Mouse (Mus musculus) stomach, postnatal 0 days (tissue): ENCODE measurements around the gene Tpcn1. TPM values are rescaled to one million over a fixed set of nuclear protein-coding genes. Genes with fewer than 3 reads are reported as not detected.
A peak's percentile ranks its signal among the peaks of the same experiment; 100 is the strongest.

ENCODE experiments used
- ATAC-seq: fragments of 200-750 bp; cut with Nextera tagmentation; 2 replicates; pipeline ENCODE4 v1.8.0; 2017; ENCODE audit not compliant: low FRiP score, low TSS enrichment
- DNase-seq: peaks from one replicate; pipeline ENCODE4 v3.0.0-alpha.2; 2016; ENCODE audit warnings: low spot score
- H3K27ac ChIP-seq: fragments of 300-500 bp; sonication (generic); replicated peaks from 2 replicates; pipeline ENCODE4 v1.5.1; 2014; ENCODE audit warnings: mild to moderate bottlenecking, control low read depth
- H3K27me3 ChIP-seq: fragments of 300-500 bp; sonication (generic); 2 replicates; pipeline ENCODE4 v1.6.1; 2014; ENCODE audit warnings: low read length; ENCODE audit not compliant: control insufficient read depth, insufficient read depth
- H3K36me3 ChIP-seq: fragments of 300-500 bp; sonication (generic); 2 replicates; pipeline ENCODE4 v1.6.1; 2014; ENCODE audit warnings: low read length, mixed read lengths; ENCODE audit not compliant: control insufficient read depth, insufficient read depth
- H3K4me1 ChIP-seq: fragments of 300-500 bp; sonication (generic); replicated peaks from 2 replicates; pipeline ENCODE4 v1.6.1; 2014; ENCODE audit warnings: antibody characterized with exemption; ENCODE audit not compliant: control insufficient read depth, insufficient read depth
- H3K4me2 ChIP-seq: fragments of 300-500 bp; sonication (generic); replicated peaks from 2 replicates; pipeline ENCODE4 v1.6.1; 2014; ENCODE audit warnings: low read depth, mild to moderate bottlenecking, control low read depth, moderate library complexity
- H3K4me3 ChIP-seq: fragments of 300-500 bp; sonication (generic); 2 replicates; pipeline ENCODE4 v1.5.1; 2014; ENCODE audit warnings: low read depth, low read length, control low read depth
- H3K9ac ChIP-seq: fragments of 300-500 bp; sonication (generic); 2 replicates; pipeline ENCODE4 v1.6.1; 2014; ENCODE audit warnings: mild to moderate bottlenecking, low read length, control low read depth, mixed read lengths
- H3K9me3 ChIP-seq: fragments of 300-500 bp; sonication (generic); 2 replicates; pipeline ENCODE4 v1.6.1; 2016; ENCODE audit warnings: low read length; ENCODE audit not compliant: control insufficient read depth
- CTCF ChIP-seq: IDR thresholded peaks from 2 replicates; pipeline ENCODE4 v1.5.1; 2016; ENCODE audit warnings: antibody characterized with exemption, low read depth, mild to moderate bottlenecking, moderate library complexity
- EP300 ChIP-seq: optimal IDR thresholded peaks from 2 replicates; pipeline ENCODE3; 2016; ENCODE audit warnings: antibody characterized with exemption
- WGBS: fragments of 180-500 bp; shearing (Covaris S2); extraction: QIAGEN DNeasy Blood & Tissue Kit; methylation state at CpG from one replicate; pipeline ENCODE4 v1.1.7; 2014; 5-methylcytosine and 5-hydroxymethylcytosine counted together
- polyA plus RNA-seq: library from polyadenylated mRNA; unstranded; fragments of >200 nt; fragmentation: Nextera tagmentation; extraction: Ambion mirVana; gene quantifications from 2 replicates; pipeline ENCODE4 v1.2.1, GENCODE M21; 2015

Tpcn1 gene
- 12.7 and 13.9 TPM in 2 replicates for polyA plus RNA-seq

GRCm38 (mm10) chr5:120588569-120589094, at the start of gene Tpcn1, which contains the start of gene Iqcd:
Gene Tpcn1, minus strand, starts transcription at chr5:120588673.
Gene Iqcd, plus strand, starts transcription at chr5:120589016.
- H3K9ac ChIP-seq, result peak within 1 kb of the TSS; percentile 85
- H3K27ac ChIP-seq, result peak within 1 kb of the TSS; percentile 80
- WGBS, result under 1% methylated on average over 34 of the region's 35 CpGs
- peak within 1 kb of the TSS; percentile 87 for H3K4me3 ChIP-seq
- ATAC-seq (peak; percentile 97), DNase-seq (peak; percentile 99)
- H3K9me3 ChIP-seq, result no peaks in the 10 kb centered on the region
- peaks cover 12% of the 10 kb centered on the region; the same call in 1 of the 2 replicates for H3K36me3 ChIP-seq
- H3K27me3 ChIP-seq, result no peaks in the 10 kb centered on the region
- peak; percentile 49 for TF ChIP-seq CTCF
- TF ChIP-seq EP300, result no peak
- peaks cover 2% of the 10 kb centered on the region; the same call in 1 of the 2 replicates for H3K4me1 ChIP-seq
- H3K4me2 ChIP-seq, result peak within 1 kb of the TSS; percentile 94

GRCm38 (mm10) chr5:120635633-120636032, 47.2 kb upstream of the Tpcn1 start:
- 70% methylated on average over 5 of the region's 5 CpGs for WGBS
- DNase-seq (no peak), ATAC-seq (no peak)
- TF ChIP-seq EP300, result no peak
- no peak for TF ChIP-seq CTCF
- no peak overlapping the region for H3K27ac ChIP-seq
- H3K4me1 ChIP-seq, result no peaks in the 10 kb centered on the region
- no peaks in the 10 kb centered on the region for H3K27me3 ChIP-seq
- H3K9ac ChIP-seq, result no peak overlapping the region
- no peak overlapping the region for H3K4me2 ChIP-seq
- H3K36me3 ChIP-seq, result no peaks in the 10 kb centered on the region
- H3K9me3 ChIP-seq, result no peaks in the 10 kb centered on the region
- no peak overlapping the region for H3K4me3 ChIP-seq

GRCm38 (mm10) chr5:120634860-120635259, 46.4 kb upstream of the Tpcn1 start:
- 41% methylated on average over 5 of the region's 5 CpGs for WGBS

GRCm38 (mm10) chr5:120634131-120634530, 45.7 kb upstream of the Tpcn1 start, which contains the start of gene Cfap73:
Gene Cfap73, minus strand, starts transcription at chr5:120634235.
- TF ChIP-seq EP300 (no peak), CTCF (no peak)
- H3K9ac ChIP-seq, result no peak within 1 kb of the TSS
- DNase-seq (no peak), ATAC-seq (no peak)
- H3K4me2 ChIP-seq, result no peak within 1 kb of the TSS
- no peak within 1 kb of the TSS for H3K4me3 ChIP-seq
- no peaks in the 10 kb centered on the region for H3K9me3 ChIP-seq
- no peaks in the 10 kb centered on the region for H3K36me3 ChIP-seq
- H3K27me3 ChIP-seq, result no peaks in the 10 kb centered on the region
- 45% methylated on average over 9 of the region's 9 CpGs for WGBS
- H3K27ac ChIP-seq, result no peak within 1 kb of the TSS
- H3K4me1 ChIP-seq, result no peaks in the 10 kb centered on the region

More at GRCm38 (mm10) chr5:120634860-120635259, 46.4 kb upstream of the Tpcn1 start:
- DNase-seq (no peak), ATAC-seq (no peak)
- no peak overlapping the region for H3K4me3 ChIP-seq
- H3K9me3 ChIP-seq, result no peaks in the 10 kb centered on the region
- no peaks in the 10 kb centered on the region for H3K36me3 ChIP-seq
- H3K27me3 ChIP-seq, result no peaks in the 10 kb centered on the region
- no peaks in the 10 kb centered on the region for H3K4me1 ChIP-seq
- H3K27ac ChIP-seq, result no peak overlapping the region
- H3K9ac ChIP-seq, result no peak overlapping the region
- no peak overlapping the region for H3K4me2 ChIP-seq
- TF ChIP-seq EP300, result no peak
- TF ChIP-seq CTCF, result no peak

- no peak overlapping the region for H3K27ac ChIP-seq
- 94% methylated on average over 5 of the region's 5 CpGs for WGBS
- H3K4me3 ChIP-seq, result no peak overlapping the region
- no peak overlapping the region for H3K9ac ChIP-seq
- DNase-seq (no peak), ATAC-seq (no peak)
- no peaks in the 10 kb centered on the region for H3K4me1 ChIP-seq
- no peak overlapping the region for H3K4me2 ChIP-seq
- H3K27me3 ChIP-seq, result no peaks in the 10 kb centered on the region
- TF ChIP-seq CTCF (peak; percentile 27; the same call in 1 of the 2 replicates), EP300 (no peak)
- H3K9me3 ChIP-seq, result no peaks in the 10 kb centered on the region
- no peaks in the 10 kb centered on the region for H3K36me3 ChIP-seq
Observed at GRCm38 (mm10) chr5:120631892-120632291, 43.4 kb upstream of the Tpcn1 start.

- no peak for ATAC-seq
- TF ChIP-seq EP300 (no peak), CTCF (no peak)
Observed at GRCm38 (mm10) chr5:120631128-120631527, 42.7 kb upstream of the Tpcn1 start.

More at GRCm38 (mm10) chr5:120631128-120631527, 42.7 kb upstream of the Tpcn1 start:
- H3K9ac ChIP-seq, result no peak overlapping the region
- no peaks in the 10 kb centered on the region for H3K36me3 ChIP-seq
- no peaks in the 10 kb centered on the region for H3K4me1 ChIP-seq
- no peaks in the 10 kb centered on the region for H3K27me3 ChIP-seq
- no peak overlapping the region; the same call in 1 of the 2 replicates for H3K4me3 ChIP-seq
- H3K9me3 ChIP-seq, result no peaks in the 10 kb centered on the region
- H3K27ac ChIP-seq, result no peak overlapping the region
- H3K4me2 ChIP-seq, result no peak overlapping the region
- 6% methylated on average over 29 of the region's 29 CpGs for WGBS
- no peak for DNase-seq
